Mouse (Mus musculus) megakaryocyte, embryonic 14.5 days (primary cell): ENCODE measurements at regions not wholly inside any gene's neighbourhood (a gene's known extent, or its start where the extent isn't known, plus 50 kb on each side); places are given as distances from the start of the nearest gene placed in this dataset.

Source experiments
- FLI1 ChIP-seq: IDR thresholded peaks from 2 replicates; pipeline ENCODE4 v1.6.1; 2012; ENCODE audit warnings: low read length, inconsistent platforms, mixed read lengths
- GATA1 ChIP-seq: IDR thresholded peaks from 3 replicates; pipeline ENCODE4 v1.6.1; 2012; ENCODE audit warnings: mixed read lengths, low read length, inconsistent platforms, borderline replicate concordance

DNA sequence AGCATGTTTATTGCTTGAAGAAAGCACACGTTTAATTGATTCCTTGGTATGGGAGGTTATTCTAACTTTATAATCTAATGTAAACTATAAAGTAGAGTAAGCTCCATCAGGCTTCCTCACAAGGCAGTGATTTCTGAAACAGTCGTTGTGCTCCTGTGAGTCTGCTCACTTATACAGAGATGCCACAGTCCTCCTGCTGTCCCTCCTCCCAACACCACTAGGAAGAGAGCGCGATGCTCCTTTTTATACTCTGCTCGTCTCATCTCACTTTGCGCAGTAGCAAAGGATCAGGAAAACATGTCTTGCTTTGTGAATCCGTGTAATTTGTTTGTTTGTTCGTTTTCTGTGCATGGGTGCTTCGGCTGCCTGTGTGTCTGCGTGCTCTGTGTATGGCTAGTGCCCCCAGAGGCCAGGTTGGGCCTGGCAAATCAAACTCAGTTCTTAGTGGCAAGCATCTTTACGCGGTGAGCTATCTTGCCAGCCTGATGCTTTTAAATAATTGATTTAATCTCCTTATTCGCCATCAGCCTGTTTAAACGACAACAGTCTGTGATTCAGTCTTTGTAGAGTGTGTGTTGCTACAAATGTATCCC, 1575.5 kb upstream of the Gulo start:
- no peak for TF ChIP-seq GATA1
- no peak for TF ChIP-seq FLI1
